Mouse (Mus musculus) limb, embryonic 12.5 days (tissue): ENCODE results near the gene Brd7. TPM values are rescaled to one million over a fixed set of nuclear protein-coding genes. Genes with fewer than 3 reads are reported as not detected.

ENCODE experiments used
- ATAC-seq: fragments of 200-750 bp; cut with Nextera tagmentation; 2 replicates; pipeline ENCODE4 v1.8.0; 2017; ENCODE audit warnings: low read depth, moderate TSS enrichment; ENCODE audit not compliant: insufficient number of reproducible peaks, insufficient read depth, low FRiP score, low TSS enrichment
- H3K27ac ChIP-seq: fragments of 300-500 bp; sonication (generic); 2 replicates; pipeline ENCODE4 v1.5.1; 2016; ENCODE audit warnings: mild to moderate bottlenecking, moderate library complexity
- H3K27me3 ChIP-seq: fragments of 300-500 bp; sonication (generic); 2 replicates; pipeline ENCODE4 v1.6.1; 2016; ENCODE audit warnings: mild to moderate bottlenecking, moderate library complexity
- H3K36me3 ChIP-seq: fragments of 300-500 bp; sonication (generic); 2 replicates; pipeline ENCODE4 v1.6.1; 2016; ENCODE audit warnings: mild to moderate bottlenecking, moderate library complexity
- H3K4me1 ChIP-seq: fragments of 300-500 bp; sonication (generic); replicated peaks from 2 replicates; pipeline ENCODE4 v1.6.1; 2016
- H3K4me2 ChIP-seq: fragments of 300-500 bp; sonication (generic); 2 replicates; pipeline ENCODE4 v1.6.1; 2016; ENCODE audit warnings: mild to moderate bottlenecking, moderate library complexity
- H3K4me3 ChIP-seq: fragments of 300-500 bp; sonication (generic); replicated peaks from 2 replicates; pipeline ENCODE4 v1.5.1; 2016; ENCODE audit warnings: mild to moderate bottlenecking
- H3K9ac ChIP-seq: fragments of 300-500 bp; sonication (generic); replicated peaks from 2 replicates; pipeline ENCODE4 v1.6.1; 2016; ENCODE audit warnings: mild to moderate bottlenecking, moderate library complexity
- H3K9me3 ChIP-seq: fragments of 300-500 bp; sonication (generic); 2 replicates; pipeline ENCODE4 v1.6.1; 2016; ENCODE audit warnings: mild to moderate bottlenecking, moderate library complexity
- WGBS: fragments of 180-500 bp; shearing (Covaris S2); methylation state at CpG from one replicate; pipeline ENCODE4 v1.1.7; 2016; 5-methylcytosine and 5-hydroxymethylcytosine counted together
- polyA plus RNA-seq: library from polyadenylated mRNA; unstranded; fragments of >200 nt; fragmentation: Nextera tagmentation; extraction: Ambion mirVana; gene quantifications from 2 replicates; pipeline ENCODE4 v1.2.1, GENCODE M21; 2016

The Brd7 gene
- polyA plus RNA-seq, 1 experiment from 2014 or later: 96.8 TPM

GRCm38 (mm10) chr8:88325251-88325650 lies 36.7 kb downstream of the Brd7 start:
- 29% methylated on average over 5 of the region's 5 CpGs for WGBS
- Histone ChIP-seq H3K9me3 (no peaks in the 10 kb centered on the region), H3K27ac (no peak overlapping the region), H3K4me2 (no peak overlapping the region), H3K4me1 (no peaks in the 10 kb centered on the region), H3K36me3 (peaks cover 64% of the 10 kb centered on the region), H3K27me3 (no peaks in the 10 kb centered on the region), H3K4me3 (no peak overlapping the region), H3K9ac (no peak overlapping the region)
- ATAC-seq: no peak

- Histone ChIP-seq H3K27ac (no peak overlapping the region), H3K4me1 (no peaks in the 10 kb centered on the region), H3K9me3 (no peaks in the 10 kb centered on the region), H3K9ac (no peak overlapping the region), H3K27me3 (no peaks in the 10 kb centered on the region), H3K4me3 (no peak overlapping the region), H3K36me3 (peaks cover 60% of the 10 kb centered on the region), H3K4me2 (no peak overlapping the region)
- ATAC-seq: no peak
- 84% methylated on average over 11 of the region's 11 CpGs for WGBS
Measured at GRCm38 (mm10) chr8:88324760-88325159, 37.2 kb downstream of the Brd7 start.

GRCm38 (mm10) chr8:88323523-88323922 lies 38.5 kb downstream of the Brd7 start:
- Histone ChIP-seq H3K9ac (no peak overlapping the region), H3K27ac (no peak overlapping the region), H3K36me3 (peaks cover 47% of the 10 kb centered on the region), H3K4me1 (no peaks in the 10 kb centered on the region), H3K4me2 (no peak overlapping the region), H3K4me3 (no peak overlapping the region), H3K27me3 (no peaks in the 10 kb centered on the region), H3K9me3 (no peaks in the 10 kb centered on the region)
- WGBS: 82% methylated on average over 5 of the region's 5 CpGs
- ATAC-seq: no peak

- Histone ChIP-seq H3K27me3 (no peaks in the 10 kb centered on the region), H3K9me3 (no peaks in the 10 kb centered on the region), H3K36me3 (peaks cover 26% of the 10 kb centered on the region), H3K9ac (no peak overlapping the region), H3K4me3 (no peak overlapping the region), H3K4me2 (no peak overlapping the region), H3K27ac (no peak overlapping the region), H3K4me1 (peaks cover 13% of the 10 kb centered on the region)
- WGBS: 87% methylated on average over 5 of the region's 5 CpGs
- no peak for ATAC-seq
Measured at GRCm38 (mm10) chr8:88321387-88321786, 40.6 kb downstream of the Brd7 start.

GRCm38 (mm10) chr8:88320134-88320533 lies 41.9 kb downstream of the Brd7 start:
- 94% methylated on average over 6 of the region's 6 CpGs for WGBS
- Histone ChIP-seq H3K9me3 (no peaks in the 10 kb centered on the region), H3K36me3 (peaks cover 13% of the 10 kb centered on the region; the same call in 1 of the 2 replicates), H3K27me3 (no peaks in the 10 kb centered on the region), H3K9ac (no peak overlapping the region), H3K4me1 (peaks cover 13% of the 10 kb centered on the region), H3K4me3 (no peak overlapping the region), H3K4me2 (no peak overlapping the region), H3K27ac (no peak overlapping the region)
- ATAC-seq: no peak

GRCm38 (mm10) chr8:88318151-88318550 lies 43.8 kb downstream of the Brd7 start:
- WGBS: 93% methylated on average over 8 of the region's 8 CpGs
- ATAC-seq: no peak

GRCm38 (mm10) chr8:88317341-88317740 lies 44.7 kb downstream of the Brd7 start:
- Histone ChIP-seq H3K27me3 (no peaks in the 10 kb centered on the region), H3K4me1 (peaks cover 13% of the 10 kb centered on the region), H3K4me2 (no peak overlapping the region), H3K4me3 (no peak overlapping the region), H3K9ac (no peak overlapping the region), H3K36me3 (no peaks in the 10 kb centered on the region), H3K9me3 (no peaks in the 10 kb centered on the region), H3K27ac (peak overlapping the region; percentile 50; the same call in 1 of the 2 replicates)
- ATAC-seq: no peak
- WGBS: 29% methylated on average over 5 of the region's 5 CpGs

More at GRCm38 (mm10) chr8:88318151-88318550, 43.8 kb downstream of the Brd7 start:
- Histone ChIP-seq H3K9ac (no peak overlapping the region), H3K4me3 (no peak overlapping the region), H3K27ac (no peak overlapping the region), H3K9me3 (no peaks in the 10 kb centered on the region), H3K27me3 (no peaks in the 10 kb centered on the region), H3K4me1 (peaks cover 13% of the 10 kb centered on the region), H3K4me2 (no peak overlapping the region), H3K36me3 (no peaks in the 10 kb centered on the region)

- Histone ChIP-seq H3K4me2 (no peak overlapping the region), H3K9ac (0 out of 2 replicates have a peak overlapping the region, but pooled peaks have one; percentile 18), H3K27ac (peak overlapping the region; percentile 25; the same call in 1 of the 2 replicates)
Measured at GRCm38 (mm10) chr8:88316139-88316931, 45.7 kb downstream of the Brd7 start.

GRCm38 (mm10) chr8:88315302-88315701 lies 46.7 kb downstream of the Brd7 start:
- no peak overlapping the region for H3K4me3 ChIP-seq
- H3K4me1 ChIP-seq: peaks cover 13% of the 10 kb centered on the region
- no peak overlapping the region for H3K4me2 ChIP-seq
- no peak overlapping the region for H3K9ac ChIP-seq
- H3K27ac ChIP-seq: no peak overlapping the region
- WGBS: 95% methylated on average over 8 of the region's 8 CpGs
- ATAC-seq: no peak
- H3K36me3 ChIP-seq: no peaks in the 10 kb centered on the region
- H3K9me3 ChIP-seq: no peaks in the 10 kb centered on the region
- H3K27me3 ChIP-seq: no peaks in the 10 kb centered on the region

More at GRCm38 (mm10) chr8:88316139-88316931, 45.7 kb downstream of the Brd7 start:
- no peak for ATAC-seq
- H3K4me3 ChIP-seq: no peak overlapping the region
- H3K36me3 ChIP-seq: no peaks in the 10 kb centered on the region
- H3K27me3 ChIP-seq: no peaks in the 10 kb centered on the region
- WGBS: 24% methylated on average over 8 of the region's 8 CpGs
- no peaks in the 10 kb centered on the region for H3K9me3 ChIP-seq
- H3K4me1 ChIP-seq: peaks cover 13% of the 10 kb centered on the region

- no peak for ATAC-seq
- Histone ChIP-seq H3K9me3 (no peaks in the 10 kb centered on the region), H3K4me3 (no peak overlapping the region), H3K27ac (no peak overlapping the region), H3K27me3 (no peaks in the 10 kb centered on the region), H3K4me2 (no peak overlapping the region), H3K36me3 (no peaks in the 10 kb centered on the region), H3K4me1 (peaks cover 13% of the 10 kb centered on the region), H3K9ac (0 out of 2 replicates have a peak overlapping the region, but pooled peaks have one; percentile 8)
- WGBS: 88% methylated on average over 12 of the region's 12 CpGs
Measured at GRCm38 (mm10) chr8:88313991-88314390, 48.0 kb downstream of the Brd7 start.

- Histone ChIP-seq H3K9me3 (no peaks in the 10 kb centered on the region), H3K27ac (no peak overlapping the region), H3K9ac (no peak overlapping the region), H3K4me1 (peaks cover 13% of the 10 kb centered on the region), H3K36me3 (no peaks in the 10 kb centered on the region), H3K4me2 (no peak overlapping the region), H3K27me3 (no peaks in the 10 kb centered on the region), H3K4me3 (no peak overlapping the region)
- WGBS: 75% methylated on average over 8 of the region's 8 CpGs
- no peak for ATAC-seq
Measured at GRCm38 (mm10) chr8:88312966-88313365, 49.0 kb downstream of the Brd7 start.
